Mouse (Mus musculus): ENCODE data around the gene Luc7l3. TPM values are rescaled to one million over a fixed set of nuclear protein-coding genes. Genes with fewer than 3 reads are reported as not detected.

Gene Luc7l3
- 100 to 1,000 TPM; 106 to 115 TPM for total RNA-seq (2023)

GRCm38 (mm10) chr11:94321931-94322400, at the start of gene Luc7l3:
Gene Luc7l3 (minus strand): TSS chr11:94321988.

GRCm38 (mm10) chr11:94327693-94328643, 6.2 kb upstream of the Luc7l3 start, which contains the start of gene Ankrd40:
Gene Ankrd40 (plus strand): TSS chr11:94328001.

GRCm38 (mm10) chr11:94281199-94282181, 40.3 kb downstream of the Luc7l3 start, which contains the start of gene Gm21885:
Gene Gm21885 (plus strand): TSS chr11:94281873.

DNA sequence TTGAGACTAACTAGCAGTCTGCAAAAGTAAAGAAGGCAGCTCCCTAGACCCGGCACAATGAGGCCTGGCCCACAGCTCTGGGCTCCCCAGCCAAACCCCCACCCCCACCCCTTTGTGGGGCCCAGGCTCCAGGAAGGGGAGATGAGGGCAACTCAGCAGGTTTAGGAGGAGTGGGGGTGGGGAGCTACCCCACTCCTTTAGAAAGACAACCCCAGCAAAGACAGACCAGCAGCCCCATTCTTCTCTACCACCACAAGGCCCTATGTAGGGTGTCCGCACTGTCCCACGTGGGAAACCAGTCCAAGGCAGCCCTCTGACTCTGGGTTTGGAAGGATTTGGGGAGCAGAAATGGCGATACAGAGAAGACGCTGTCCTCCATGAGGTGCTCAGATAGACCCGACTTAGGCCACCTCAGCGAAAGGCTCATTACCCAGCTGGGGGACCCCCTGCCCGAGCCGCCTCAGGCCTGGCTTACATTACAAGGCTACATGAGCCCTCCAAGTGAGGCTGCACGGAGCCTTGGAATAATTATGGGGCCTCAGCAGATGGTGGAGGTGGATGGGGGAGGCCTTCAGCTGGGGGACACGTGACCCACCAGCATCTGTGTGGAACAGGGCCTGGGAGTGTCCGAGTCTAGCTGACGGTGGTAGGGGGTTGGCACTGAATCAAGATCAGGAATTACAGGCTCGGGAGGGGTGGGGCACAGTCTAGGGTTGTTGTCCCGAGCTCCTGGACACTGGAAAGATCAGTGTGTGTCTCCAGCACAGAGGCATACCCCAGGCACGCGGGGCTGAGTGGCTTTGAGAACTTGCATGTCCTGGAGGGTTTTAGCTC, 75.6 kb downstream of the Luc7l3 start, which contains the start of gene Wfikkn2:
Wfikkn2 (minus strand) TSS at position 51 of the 834 bp plus-strand sequence.

Other genes starting within 250 kb of the Luc7l3 start
- gene Tob1, start 110.5 kb downstream of the Luc7l3 start, total RNA-seq (2023): 10 to 100 TPM; 66.7 to 70.6 TPM
- 1 to 10 TPM; 1.0 to 1.8 TPM for gene Wfikkn2, start 76.0 kb downstream of the Luc7l3 start, total RNA-seq (2023)
- not detected for gene Gm21885, start 40.1 kb downstream of the Luc7l3 start, total RNA-seq (2023)
- gene Ankrd40, start 6.0 kb upstream of the Luc7l3 start, total RNA-seq (2023): 10 to 100 TPM; 38.0 to 49.6 TPM
- 1 to 10 TPM; 5.0 to 5.1 TPM for gene Abcc3, start 71.0 kb upstream of the Luc7l3 start, total RNA-seq (2023)
- gene Cacna1g, start 152.2 kb upstream of the Luc7l3 start, total RNA-seq (2023): not detected
- not detected for gene Spata20, start 164.2 kb upstream of the Luc7l3 start, total RNA-seq (2023)
- gene Epn3, start 178.0 kb upstream of the Luc7l3 start, total RNA-seq (2023): under 1 TPM in 1 of 2 experiments, not detected in 1; 0.15 TPM
- gene Mycbpap, start 199.8 kb upstream of the Luc7l3 start, total RNA-seq (2023): not detected
- 1 to 10 TPM; 5.5 to 7.2 TPM for gene Rsad1, start 227.3 kb upstream of the Luc7l3 start, total RNA-seq (2023)
- gene Chad, start 243.1 kb upstream of the Luc7l3 start, total RNA-seq (2023): not detected

Data from T-cell, adult 66 days (primary cell).